Mouse (Mus musculus) CD4-positive, CD25-positive, alpha-beta regulatory T cell, adult 2 months (primary cell): ENCODE measurements around the gene Psmg3.

Experiments
- DNase-seq: peaks from one replicate; pipeline ENCODE4 v3.0.0-alpha.2; 2012; ENCODE audit warnings: low read depth, low spot score

Psmg3 gene

DNA sequence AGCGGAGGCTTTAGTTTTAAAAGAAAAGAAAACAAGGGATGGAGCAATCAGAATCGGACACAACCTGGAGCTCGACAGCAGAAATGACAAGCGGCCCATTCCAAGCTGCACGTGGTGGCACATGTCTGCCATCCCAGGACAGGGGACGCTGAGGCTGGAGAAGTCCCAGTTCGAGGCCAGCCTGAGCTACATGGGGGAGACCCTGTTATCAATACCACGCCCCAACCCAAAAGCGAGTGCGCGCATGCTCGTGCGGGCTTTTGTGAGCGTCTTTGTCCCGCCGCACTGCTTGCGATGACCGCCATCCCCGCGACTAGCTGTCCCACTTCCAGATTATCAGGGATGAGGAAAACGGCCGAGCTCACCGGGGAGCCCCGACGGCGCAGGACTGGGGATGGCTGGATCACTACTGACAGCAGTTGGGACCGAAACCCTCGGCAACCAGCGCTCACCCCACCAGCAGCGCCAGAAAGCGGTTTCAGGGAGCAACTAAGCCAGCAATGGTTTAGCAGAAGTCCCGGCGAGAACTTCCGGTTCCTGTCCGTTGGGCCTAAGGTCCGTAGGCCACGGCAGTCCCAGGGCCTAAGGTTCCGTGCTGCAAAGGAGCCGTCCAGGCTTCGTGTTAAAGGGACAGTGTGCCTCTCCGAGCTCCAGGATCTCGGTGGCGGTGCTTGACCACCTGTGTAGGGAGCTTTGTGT lies at the start of gene Psmg3, which contains the start of gene Gm26938:
Gene Psmg3, minus strand, starts transcription at position 529 of the 699 bp plus-strand sequence.
Gene Gm26938, minus strand, starts transcription at position 51 of the 699 bp plus-strand sequence.
- DNase-seq: peak; percentile 89

DNA sequence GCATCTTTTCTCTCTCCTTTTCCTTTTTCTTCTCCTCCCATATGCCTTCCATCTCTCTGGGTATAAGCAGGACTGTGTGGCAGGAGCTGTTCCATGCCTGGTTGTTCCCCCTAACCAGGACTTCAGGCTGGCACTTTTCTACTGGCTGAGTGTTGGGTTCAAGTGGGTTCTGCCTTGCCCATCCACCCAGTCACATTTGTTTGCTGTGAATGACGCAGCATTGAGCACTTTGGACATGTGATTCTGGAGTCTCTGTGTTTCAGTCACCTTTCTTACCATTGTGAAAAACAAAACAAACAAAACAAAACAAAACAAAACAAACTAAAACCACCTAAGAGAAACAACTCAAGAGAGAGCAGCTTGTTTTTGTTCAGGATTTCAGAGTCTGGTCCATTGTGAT lies 44.8 kb upstream of the Psmg3 start:
- no peak for DNase-seq

DNA sequence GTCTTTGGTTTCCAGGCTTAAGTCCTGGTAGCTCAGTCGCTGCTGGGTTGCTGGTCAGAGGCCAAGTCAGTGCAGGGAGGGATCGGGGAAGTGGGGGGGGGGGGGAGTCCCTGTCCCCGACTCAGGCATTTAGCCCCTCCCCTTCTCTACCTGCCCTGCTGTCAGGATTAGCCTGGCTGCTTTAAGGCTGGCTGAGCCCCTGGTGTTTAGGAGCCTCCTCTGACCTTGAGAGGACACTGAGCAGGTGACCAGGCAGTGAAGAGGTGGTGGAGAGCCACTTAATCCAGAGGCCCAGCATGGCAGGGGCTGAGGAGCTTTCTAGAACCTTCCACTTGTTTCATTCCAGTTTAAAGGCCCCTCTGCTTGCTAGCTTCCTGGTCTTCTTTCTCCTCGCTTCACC lies 44.2 kb upstream of the Psmg3 start:
- DNase-seq: no peak

DNA sequence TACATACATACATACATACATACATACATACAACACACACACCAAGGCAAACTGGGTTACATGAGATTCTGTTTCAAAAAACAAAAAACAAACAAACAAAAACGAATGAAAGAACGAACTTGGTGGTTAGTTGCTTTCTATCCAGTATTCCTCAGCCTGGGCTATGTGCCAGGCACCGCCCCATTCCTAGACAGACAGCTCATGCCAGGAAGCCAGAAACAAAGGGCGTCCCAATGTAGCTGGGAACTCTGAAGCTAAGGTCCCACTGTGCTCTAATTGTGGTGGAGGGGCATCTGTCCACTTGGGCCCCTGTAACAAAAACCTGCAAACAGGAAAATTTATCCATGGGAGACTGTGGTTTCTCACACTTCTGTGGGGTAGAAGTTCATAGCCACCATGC lies 36.1 kb upstream of the Psmg3 start:
- DNase-seq: no peak

DNA sequence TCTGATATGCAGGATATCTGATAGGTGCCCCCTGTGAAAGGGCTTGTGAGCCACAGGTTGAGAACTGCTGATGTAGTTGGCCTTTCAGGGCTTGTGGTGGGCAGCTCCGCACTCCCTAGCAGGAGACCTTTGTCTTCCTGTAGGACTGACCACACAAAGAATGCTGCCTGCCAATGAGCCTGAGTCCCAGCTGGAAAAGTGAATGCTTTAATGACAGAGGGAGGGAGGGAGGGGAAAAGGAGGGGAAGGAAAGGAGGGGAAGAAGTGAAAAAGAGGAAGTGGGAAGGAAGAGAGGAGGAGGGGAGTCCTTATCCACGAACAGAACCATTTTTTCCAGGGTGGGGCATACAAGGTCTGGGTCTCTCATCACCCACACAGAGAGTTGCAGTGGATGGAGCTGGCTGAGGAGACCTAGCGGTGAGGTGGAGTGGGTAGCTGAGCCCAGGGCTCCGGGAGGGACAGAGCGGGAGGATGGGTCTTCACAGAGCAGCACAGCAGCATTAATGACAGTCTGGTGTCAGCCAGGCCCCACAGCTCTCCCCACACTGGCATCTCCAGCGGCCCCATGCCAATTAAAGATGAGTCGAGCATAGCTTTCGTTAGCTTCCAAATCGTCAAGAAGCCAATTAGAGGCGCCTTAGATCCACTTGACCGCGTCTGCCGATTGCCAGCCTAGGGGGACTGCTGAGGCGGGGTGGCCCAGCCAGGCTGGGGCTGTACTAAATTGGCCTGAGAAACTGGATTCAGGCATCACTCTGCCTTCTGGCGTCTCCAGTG lies 33.8 kb upstream of the Psmg3 start:
- DNase-seq: no peak

DNA sequence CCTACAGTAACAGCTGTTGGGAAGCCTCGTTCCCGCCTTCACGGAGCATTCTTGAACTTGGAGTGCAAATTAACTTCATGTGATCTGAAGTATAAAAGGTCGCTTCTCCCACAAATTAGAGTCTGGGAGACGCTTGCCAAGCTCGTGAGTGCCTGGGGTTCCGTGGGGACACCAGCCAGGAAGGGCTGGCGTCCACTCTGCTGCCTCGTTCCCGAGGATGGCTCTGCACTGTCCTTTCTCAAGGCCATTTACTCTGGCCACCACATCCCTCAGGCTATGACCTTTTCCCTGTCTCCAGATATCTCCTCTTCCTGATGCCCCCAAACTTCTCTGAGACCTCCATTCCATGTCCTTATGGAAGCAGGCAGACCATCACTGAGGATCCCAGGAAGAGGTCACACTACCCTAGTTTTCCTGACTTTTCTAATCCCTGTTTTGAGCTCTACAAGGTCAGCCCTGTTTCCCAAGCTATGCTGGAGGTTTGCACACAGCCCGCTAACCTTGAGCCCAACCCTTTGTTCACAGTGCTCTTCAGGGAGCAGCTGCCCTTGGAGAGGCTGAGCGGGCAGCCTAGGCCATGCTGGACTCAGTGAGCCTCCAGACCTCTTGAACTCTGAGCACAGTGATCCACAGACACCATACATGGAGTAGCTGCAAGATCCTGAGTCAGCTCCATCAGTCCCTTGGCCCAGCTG lies 23.1 kb upstream of the Psmg3 start:
- DNase-seq: no peak

DNA sequence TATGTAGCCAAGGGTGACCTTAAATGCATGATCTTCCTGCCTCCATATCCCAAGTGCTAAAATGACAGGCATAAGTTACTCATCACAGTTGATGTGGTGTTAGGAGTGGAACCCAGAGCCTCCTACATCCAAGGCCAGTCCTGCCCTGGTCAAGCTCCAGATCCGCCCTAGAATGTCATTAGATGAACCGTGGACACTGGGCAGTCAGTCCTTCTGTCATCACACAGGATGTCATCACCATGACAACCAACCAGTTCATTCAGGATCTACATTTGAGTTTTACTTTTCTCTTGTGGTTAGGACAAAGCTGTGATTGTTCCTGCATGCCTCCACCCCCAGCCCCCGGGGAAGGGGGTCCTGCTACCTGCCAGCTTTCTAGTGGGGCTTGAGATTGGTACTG lies 12.5 kb upstream of the Psmg3 start:
- DNase-seq: no peak

DNA sequence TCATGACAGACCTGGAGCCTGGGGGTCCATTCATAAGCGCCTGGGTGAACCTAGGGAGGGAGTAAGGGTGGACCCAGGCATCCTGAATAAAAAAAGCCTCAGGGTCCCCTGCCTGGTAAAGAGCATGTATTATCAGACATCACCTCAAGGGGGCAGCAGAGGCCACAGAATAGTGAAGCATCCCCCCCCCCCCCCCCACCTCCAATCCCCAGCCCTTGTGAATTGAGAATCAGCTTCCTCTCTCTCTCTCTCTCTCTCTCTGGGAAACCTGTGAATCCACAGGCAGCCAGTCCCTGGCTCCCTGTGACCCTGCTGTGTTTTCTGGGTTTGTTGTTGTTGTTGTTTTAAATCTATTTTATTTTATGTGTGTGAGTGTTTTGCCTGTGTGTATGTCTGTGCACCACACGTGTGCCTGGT lies 11.8 kb upstream of the Psmg3 start:
- peak; percentile 83 for DNase-seq

DNA sequence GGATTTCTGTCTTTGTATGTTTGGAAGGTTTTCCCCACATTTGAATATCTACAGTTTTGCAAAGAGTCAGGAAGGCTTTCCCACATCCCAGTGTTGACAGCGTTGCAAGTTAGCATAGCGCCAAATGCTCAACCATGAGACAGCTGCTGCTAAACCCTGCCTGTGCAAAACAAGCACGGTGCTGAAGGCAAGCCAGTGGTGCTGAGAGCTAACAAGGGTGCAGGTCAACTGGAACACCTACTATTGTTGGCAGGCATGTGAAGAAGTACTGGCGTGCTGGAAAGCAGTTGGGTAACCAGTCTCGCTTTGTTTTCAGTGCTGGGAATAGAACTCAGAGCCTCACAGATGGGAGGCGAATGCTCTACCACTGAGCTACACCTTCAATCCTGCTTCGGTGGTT lies 9.0 kb upstream of the Psmg3 start:
- DNase-seq: no peak

DNA sequence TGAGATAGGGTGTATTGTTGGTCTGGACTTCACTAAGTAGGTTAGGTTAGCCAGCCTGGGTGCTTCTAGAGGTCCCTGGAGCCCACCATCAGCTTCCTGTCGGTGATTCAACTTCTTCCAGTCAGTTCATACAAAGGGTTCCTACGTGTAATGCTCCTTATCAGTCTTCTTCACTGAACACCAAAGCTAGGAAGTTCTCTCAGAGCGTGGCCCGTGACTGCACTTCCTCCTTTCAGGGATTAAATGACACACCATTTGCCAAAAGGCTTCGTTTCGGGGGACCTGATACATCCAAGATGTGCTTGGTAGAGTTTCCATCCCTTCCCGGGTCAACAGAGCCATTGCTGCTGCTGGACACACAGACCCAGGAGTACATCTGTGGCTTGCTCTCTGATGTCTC lies 5.4 kb upstream of the Psmg3 start:
- DNase-seq: no peak

DNA sequence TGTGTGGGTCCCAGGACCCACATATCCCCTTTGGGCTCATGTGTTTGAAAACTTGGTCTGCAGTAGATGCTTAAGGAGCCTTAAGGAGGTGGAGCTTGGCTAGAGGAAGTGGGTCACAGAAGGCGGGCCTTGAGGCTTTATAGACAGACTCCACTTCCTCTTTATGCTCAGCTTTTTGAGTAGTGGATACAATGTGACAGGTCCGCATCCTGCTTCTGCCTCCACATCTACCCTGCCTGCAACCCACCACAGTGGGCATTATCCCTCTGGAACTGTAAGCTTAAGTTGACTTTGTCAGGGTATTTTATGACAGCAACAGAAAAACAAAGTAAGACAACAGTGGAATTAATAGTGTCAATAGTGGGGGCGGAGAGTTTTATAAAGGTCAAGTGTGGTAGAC lies 4.0 kb upstream of the Psmg3 start:
- peak; percentile 76 for DNase-seq

DNA sequence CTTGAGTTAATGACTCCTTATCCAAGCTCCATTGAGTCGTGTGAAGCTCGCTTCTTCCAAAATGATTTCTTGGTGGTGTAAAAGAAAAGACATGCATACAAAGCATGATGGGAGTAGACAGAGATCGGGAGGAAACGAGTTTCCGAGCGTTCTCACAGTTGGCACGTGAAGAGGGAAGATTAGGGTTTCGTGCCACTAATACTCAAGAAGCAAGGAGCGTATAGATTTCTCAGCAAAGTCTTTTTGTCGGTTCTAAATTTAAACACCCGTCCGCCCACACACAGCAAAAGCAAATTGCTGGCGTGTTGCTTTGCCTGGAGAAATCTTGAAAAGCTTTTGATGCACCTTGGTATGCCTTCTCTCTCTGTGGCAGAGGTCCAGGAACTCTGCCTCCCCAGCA lies 2.7 kb upstream of the Psmg3 start:
- DNase-seq: no peak

DNA sequence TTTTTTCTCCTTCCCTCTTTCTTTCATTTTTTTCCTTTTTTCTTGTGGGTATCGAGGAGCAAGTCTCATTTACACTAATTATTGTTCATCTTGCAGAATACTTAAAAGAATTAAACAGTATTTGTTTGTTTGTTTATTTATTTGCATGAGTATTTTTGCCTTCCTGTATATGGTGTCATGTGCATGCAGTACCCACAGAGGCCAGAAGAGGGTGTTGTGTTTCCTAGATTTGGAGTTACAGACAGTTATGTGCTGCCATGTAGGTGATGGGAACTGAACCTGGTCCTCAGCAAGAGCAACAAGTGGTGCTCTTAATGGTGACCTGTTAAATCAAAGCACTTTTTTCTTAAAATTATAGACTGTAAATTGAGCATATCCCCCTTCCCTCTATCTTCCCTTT lies 908 bp upstream of the Psmg3 start:
- peak; percentile 66 for DNase-seq

DNA sequence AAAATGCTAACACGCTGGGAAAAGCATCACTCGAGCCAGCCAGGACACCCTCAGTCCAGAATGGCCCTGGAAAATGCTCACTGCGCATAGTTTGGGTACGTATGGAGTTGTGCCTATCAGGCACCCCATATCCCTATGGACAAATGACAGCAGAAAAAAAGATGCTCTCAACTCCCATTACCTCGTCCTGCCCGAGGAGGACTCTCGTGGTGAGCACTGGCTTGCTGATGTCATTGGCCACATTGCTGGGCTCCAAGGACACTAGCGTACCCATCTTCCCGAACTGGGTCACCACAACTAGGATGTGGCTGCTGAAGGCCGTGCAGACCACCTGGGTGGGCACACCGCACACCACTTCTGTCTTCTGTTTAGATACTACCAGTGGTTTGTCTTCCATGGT lies 738 bp downstream of the Psmg3 start:
- DNase-seq: no peak

DNA sequence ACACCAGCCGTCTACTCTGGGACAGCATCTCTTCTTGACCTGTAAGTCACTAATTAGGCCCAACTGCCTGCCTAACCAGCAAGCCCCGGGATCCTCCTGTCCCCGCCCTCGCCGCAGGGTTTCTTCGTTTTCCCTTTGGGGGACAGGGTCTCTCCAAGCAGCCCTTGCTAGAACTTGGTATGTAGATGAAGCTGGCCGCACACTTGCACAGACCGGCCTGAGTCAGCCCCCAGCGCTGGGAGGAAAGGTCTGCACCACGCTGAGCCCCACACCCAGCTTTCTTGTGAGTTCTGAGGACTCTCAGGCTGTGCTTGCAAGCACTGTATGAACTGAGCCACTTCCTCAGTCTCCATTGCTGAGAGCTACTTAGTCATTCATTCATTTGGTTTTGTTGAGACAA lies 2.2 kb downstream of the Psmg3 start:
- no peak for DNase-seq

DNA sequence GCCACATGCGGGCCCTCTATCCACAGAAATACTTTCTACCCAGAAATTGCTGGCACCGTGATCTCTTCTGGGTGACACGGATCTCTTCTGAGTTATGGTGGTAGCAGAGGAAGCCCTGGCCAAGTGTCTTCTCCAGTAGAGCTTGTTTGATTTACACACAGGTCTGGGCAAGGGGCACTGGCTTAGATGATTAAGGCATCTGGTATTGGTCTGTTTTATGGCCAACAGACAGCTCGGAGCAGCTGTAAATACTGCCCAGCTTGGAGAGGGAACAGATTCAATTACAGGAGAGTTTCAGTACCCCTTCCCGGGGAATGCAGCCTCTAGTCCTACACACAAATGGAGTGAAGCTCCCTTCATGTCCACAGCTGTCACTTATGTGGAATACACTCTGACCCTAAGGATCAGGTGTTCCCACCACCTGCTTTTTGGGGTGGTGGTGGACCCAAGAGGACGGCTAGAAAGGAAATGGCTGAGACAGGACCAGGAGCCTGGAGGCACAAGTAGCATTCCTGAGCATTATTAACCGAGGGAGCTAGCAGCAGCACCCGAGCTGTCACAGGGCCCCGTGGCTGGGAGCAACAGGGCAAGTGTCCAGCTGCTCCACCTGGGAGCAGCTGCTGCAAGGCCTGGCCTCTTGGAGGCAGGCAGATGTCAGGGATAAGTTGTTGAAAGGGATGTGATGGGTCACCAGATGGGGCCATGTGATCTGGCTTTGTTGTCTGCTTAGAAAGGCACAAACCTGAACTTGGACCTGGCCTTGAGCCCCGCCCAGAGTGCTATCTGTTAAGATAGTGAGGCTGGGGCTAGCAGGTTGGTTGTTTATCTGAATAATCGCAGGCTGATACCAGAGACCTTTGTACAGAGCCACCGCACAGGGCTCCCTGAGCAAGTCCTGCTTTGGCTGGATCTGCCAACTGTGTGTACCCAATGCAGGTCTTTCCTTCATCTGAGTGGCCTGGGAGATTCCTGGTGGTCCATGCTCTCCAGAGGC lies 4.9 kb downstream of the Psmg3 start:
- DNase-seq: no peak

DNA sequence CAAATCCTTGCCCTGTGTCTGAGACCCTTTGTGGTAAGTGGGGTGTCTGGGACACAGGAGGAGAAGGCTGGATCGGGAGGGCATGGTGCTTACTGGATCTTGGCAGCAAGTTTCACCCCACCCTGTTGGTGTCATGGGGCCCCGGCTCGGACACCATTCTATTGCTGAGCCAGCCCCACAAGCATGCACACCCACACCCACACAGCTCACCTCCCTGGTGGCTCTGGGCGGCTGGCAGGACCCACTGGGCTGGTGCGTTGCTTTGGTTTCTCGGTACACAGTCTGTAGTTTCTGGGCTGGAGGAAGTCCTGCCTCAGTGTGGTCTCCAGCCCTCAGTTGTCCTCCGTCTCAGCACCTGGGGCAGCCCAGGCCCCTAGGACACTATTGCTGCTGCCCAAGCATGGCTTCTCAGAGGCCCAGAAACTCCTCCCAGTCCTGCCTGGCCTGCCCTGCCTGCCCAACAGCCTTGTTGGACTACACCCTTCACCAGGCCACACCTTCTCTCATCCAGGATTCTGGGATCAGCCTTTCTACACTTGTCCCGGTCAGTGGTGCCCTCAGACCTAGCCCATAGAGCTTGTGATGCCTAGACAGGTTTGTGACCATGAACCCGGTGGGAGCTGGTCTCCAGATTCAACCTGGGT lies 7.0 kb downstream of the Psmg3 start, which contains the start of gene Tmem184a:
Gene Tmem184a, minus strand, starts transcription at position 380 of the 644 bp plus-strand sequence.
- no peak for DNase-seq

DNA sequence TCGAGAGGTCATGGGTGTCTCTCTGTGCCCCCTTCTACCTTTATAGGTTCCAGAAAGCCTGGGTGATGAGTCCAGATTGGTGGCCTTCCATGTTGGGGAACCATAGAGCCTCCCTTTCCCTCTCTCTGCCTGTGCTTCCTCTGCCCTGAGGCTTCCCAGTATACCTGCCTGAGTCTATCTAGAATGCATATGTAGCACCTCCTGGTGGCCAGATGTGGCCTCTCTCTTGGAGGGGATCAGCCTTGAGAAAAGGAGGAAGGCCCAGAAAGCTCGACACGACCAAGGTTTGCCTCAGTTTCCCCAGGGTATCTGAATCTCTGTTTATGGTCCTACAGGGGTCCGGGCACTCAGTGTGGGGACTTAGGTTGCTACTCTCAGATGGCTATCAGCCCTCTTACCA lies 7.9 kb downstream of the Psmg3 start:
- peak; percentile 63 for DNase-seq

DNA sequence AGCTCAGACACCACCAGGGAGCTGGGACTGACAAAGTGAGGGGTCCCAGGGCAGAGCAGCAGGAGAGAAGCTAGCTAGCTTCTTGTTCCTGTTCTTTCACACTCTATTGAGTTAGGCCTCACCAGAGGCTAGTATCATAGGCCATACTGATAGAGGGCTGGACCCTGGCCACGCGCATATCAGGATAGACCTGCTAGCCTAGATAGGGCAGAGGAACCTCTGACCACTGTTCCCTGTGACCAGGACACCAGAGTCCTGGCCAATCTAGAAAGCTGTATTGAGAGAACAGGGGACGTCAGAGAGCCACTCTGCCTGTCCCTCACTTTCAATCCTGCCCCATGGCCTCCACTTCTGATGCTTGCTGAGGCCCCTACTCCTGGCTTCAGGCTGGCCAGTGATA lies 8.6 kb downstream of the Psmg3 start:
- DNase-seq: no peak

DNA sequence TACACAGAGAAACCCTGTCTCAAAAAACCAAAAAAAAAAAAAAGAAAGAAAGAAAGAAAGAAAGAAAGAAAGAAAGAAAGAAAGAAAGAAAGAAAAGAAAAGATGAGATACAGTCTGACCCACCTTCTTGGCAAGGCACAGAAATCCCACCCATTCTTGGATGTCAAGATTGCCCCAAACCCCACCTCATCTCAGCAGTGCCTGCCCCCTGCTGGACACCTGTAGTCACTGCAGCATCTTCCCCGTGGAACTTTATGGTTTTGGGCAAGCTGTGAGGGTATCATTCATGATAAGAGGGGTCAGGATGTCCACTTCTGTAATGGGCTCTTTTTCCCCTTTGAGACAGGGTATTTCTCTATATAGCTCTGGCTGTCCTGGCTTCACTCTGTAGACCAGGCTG lies 9.4 kb downstream of the Psmg3 start:
- peak; percentile 66 for DNase-seq

DNA sequence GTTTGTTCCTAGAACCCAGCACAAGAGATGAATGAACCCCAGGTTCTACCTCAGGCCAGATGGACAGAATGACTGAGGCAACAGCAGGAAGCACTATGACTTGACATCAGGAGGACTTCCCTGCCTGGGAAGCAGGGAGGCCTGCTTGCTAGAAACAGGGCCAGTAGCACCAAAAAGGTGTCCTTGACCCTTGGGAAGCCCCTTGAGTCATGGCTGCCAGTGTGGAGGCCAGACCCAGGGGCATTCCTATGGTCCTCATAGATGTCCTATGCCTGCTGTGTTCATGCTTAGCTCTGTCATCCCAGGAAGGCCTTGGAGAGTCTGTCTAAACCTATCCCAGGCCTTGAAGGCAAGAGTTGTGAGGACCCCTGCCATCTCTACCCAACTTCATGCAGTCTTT lies 10.2 kb downstream of the Psmg3 start:
- no peak for DNase-seq
